ENCODE assay signal across 17 mouse cellular contexts in genomic region chr6:101293036-101293572, GRCm38 (mm10).
DNase-seq lines count a peak whose midpoint lies in the region; ATAC-seq and TF ChIP-seq lines count a peak whose summit lies in the region.
"Had no signal": no experiment of that assay in that cellular context is flagged by ENCODE, and none has a peak within 500 bp of the region (broad histone marks: within the 10 kb centered on the region; RNA-seq: fewer than 3 reads in every experiment).

No protein-coding gene starts in this region.

- TF ChIP-seq CTCF in liver, postnatal 0 days (IDR thresholded peaks at IDR 0.05; ENCODE audit: low read depth) = no peak

- WGBS in liver, embryonic 11.5 days = 68% methylated on average over 12 of the region's 12 CpGs
- 78% methylated on average over 12 of the region's 12 CpGs for WGBS in liver, postnatal 0 days (ENCODE audit: insufficient replicate concordance)
- WGBS in intestine, embryonic 15.5 days = 40% methylated on average over 12 of the region's 12 CpGs
- 47% methylated on average over 12 of the region's 12 CpGs for WGBS in stomach, embryonic 15.5 days

- ATAC-seq in liver, embryonic 11.5 days (replicated peaks; ENCODE audit: low FRiP score) = 0 out of 2 replicates have a peak, but pooled peaks have one; percentile 23
- ATAC-seq in liver, postnatal 0 days = no peak
- ATAC-seq in intestine, embryonic 15.5 days = peak; percentile 88
- peak; percentile 55; the same call in 1 of the 2 replicates for ATAC-seq in stomach, embryonic 15.5 days (ENCODE audit: insufficient read depth, low FRiP score, low read depth)
- no peak; the same call in 1 of the 2 replicates for ATAC-seq in megakaryocyte progenitor cell, adult 5-6 weeks (replicated peaks; ENCODE audit: poor library complexity)
- ATAC-seq: forebrain, embryonic 13.5 days; midbrain, embryonic 15.5 days had no signal

- no peaks in the 10 kb centered on the region for H3K9me3 ChIP-seq in liver, embryonic 11.5 days (ENCODE audit: control insufficient read depth, low read length)
- no peaks in the 10 kb centered on the region for H3K9me3 ChIP-seq in liver, postnatal 0 days (ENCODE audit: low read length)
- no peaks in the 10 kb centered on the region for H3K9me3 ChIP-seq in intestine, embryonic 15.5 days
- H3K9me3 ChIP-seq in stomach, embryonic 15.5 days = no peaks in the 10 kb centered on the region
- H3K9me3 ChIP-seq: forebrain, embryonic 13.5 days; hindbrain, embryonic 15.5 days; midbrain, embryonic 15.5 days had no signal

- no peak overlapping the region for H3K4me2 ChIP-seq in liver, embryonic 11.5 days
- no peak overlapping the region for H3K4me2 ChIP-seq in liver, postnatal 0 days (ENCODE audit: low read depth, low read length)
- no peak overlapping the region for H3K4me2 ChIP-seq in intestine, embryonic 15.5 days (replicated peaks)
- H3K4me2 ChIP-seq in stomach, embryonic 15.5 days = no peak overlapping the region
- H3K4me2 ChIP-seq: forebrain, embryonic 13.5 days; hindbrain, embryonic 15.5 days; midbrain, embryonic 15.5 days had no signal

- no peaks in the 10 kb centered on the region for H3K36me3 ChIP-seq in liver, embryonic 11.5 days (ENCODE audit: control insufficient read depth, insufficient read depth, low read length)
- no peaks in the 10 kb centered on the region for H3K36me3 ChIP-seq in liver, postnatal 0 days (replicated peaks; ENCODE audit: insufficient read depth, low read length)
- no peaks in the 10 kb centered on the region for H3K36me3 ChIP-seq in intestine, embryonic 15.5 days
- no peaks in the 10 kb centered on the region for H3K36me3 ChIP-seq in stomach, embryonic 15.5 days
- H3K36me3 ChIP-seq: hindbrain, embryonic 15.5 days; midbrain, embryonic 15.5 days had no signal

- H3K27me3 ChIP-seq in liver, embryonic 11.5 days (replicated peaks; ENCODE audit: control insufficient read depth, insufficient read depth, low read length) = no peaks in the 10 kb centered on the region
- no peaks in the 10 kb centered on the region for H3K27me3 ChIP-seq in liver, postnatal 0 days (ENCODE audit: insufficient read depth, low read length)
- no peaks in the 10 kb centered on the region for H3K27me3 ChIP-seq in intestine, embryonic 15.5 days (replicated peaks)
- H3K27me3 ChIP-seq in stomach, embryonic 15.5 days (replicated peaks) = no peaks in the 10 kb centered on the region
- H3K27me3 ChIP-seq: hindbrain, embryonic 15.5 days; midbrain, embryonic 15.5 days had no signal

- no peak overlapping the region for H3K27ac ChIP-seq in liver, embryonic 11.5 days (ENCODE audit: low read depth, low read length)
- no peak overlapping the region for H3K27ac ChIP-seq in liver, postnatal 0 days (ENCODE audit: low read depth)
- H3K27ac ChIP-seq in intestine, embryonic 15.5 days = no peak overlapping the region
- H3K27ac ChIP-seq in stomach, embryonic 15.5 days = peak overlapping the region; percentile 68; the same call in 1 of the 2 replicates
- H3K27ac ChIP-seq: forebrain, embryonic 13.5 days; hindbrain, embryonic 15.5 days; midbrain, embryonic 15.5 days had no signal

- H3K4me3 ChIP-seq in liver, embryonic 11.5 days (ENCODE audit: low read depth, low read length) = no peak overlapping the region
- no peak overlapping the region for H3K4me3 ChIP-seq in liver, postnatal 0 days (ENCODE audit: low read depth, low read length)
- no peak overlapping the region for H3K4me3 ChIP-seq in intestine, embryonic 15.5 days (replicated peaks)
- no peak overlapping the region for H3K4me3 ChIP-seq in stomach, embryonic 15.5 days (replicated peaks)
- H3K4me3 ChIP-seq: forebrain, embryonic 13.5 days; hindbrain, embryonic 15.5 days; midbrain, embryonic 15.5 days had no signal

- no peak for DNase-seq in liver, embryonic 11.5 days (ENCODE audit: low spot score)
- DNase-seq in liver, postnatal 0 days = no peak
- DNase-seq in embryo, embryonic 11.5 days (ENCODE audit: low read depth, low spot score) = peak; percentile 35
- DNase-seq in left cerebral cortex, adult 18-20 months (ENCODE audit: low spot score in 2 of 2) = no peak
- DNase-seq in cerebellum, postnatal 25 days = no peak
- DNase-seq: adrenal gland, postnatal 14 days; cerebellum, adult 8-10 months; layer of hippocampus, adult 9-11 months; lung, adult 2 months; spleen, adult 18-20 months; thymus, postnatal 25 days had no signal

- no peak overlapping the region for H3K9ac ChIP-seq in liver, embryonic 11.5 days (ENCODE audit: low read depth, low read length)
- H3K9ac ChIP-seq in liver, postnatal 0 days (replicated peaks) = no peak overlapping the region
- H3K9ac ChIP-seq in intestine, embryonic 15.5 days = no peak overlapping the region
- no peak overlapping the region for H3K9ac ChIP-seq in stomach, embryonic 15.5 days
- H3K9ac ChIP-seq: forebrain, embryonic 13.5 days; hindbrain, embryonic 15.5 days; midbrain, embryonic 15.5 days had no signal

- TF ChIP-seq EP300 in liver, postnatal 0 days (IDR thresholded peaks at IDR 0.05; ENCODE audit: low read depth) = no peak

- H3K4me1 ChIP-seq in liver, embryonic 11.5 days (replicated peaks; ENCODE audit: control insufficient read depth, insufficient read depth, low read length) = no peaks in the 10 kb centered on the region
- H3K4me1 ChIP-seq in liver, postnatal 0 days (ENCODE audit: insufficient read depth) = no peaks in the 10 kb centered on the region
- peaks cover 15% of the 10 kb centered on the region for H3K4me1 ChIP-seq in intestine, embryonic 15.5 days (replicated peaks)
- peaks cover 9% of the 10 kb centered on the region for H3K4me1 ChIP-seq in stomach, embryonic 15.5 days
- H3K4me1 ChIP-seq: hindbrain, embryonic 15.5 days; midbrain, embryonic 15.5 days had no signal

Comparison
In these comparisons a context has a peak if more than half of its experiments do, and no peak if none do; other contexts are left out.
1. ATAC-seq: peak in liver, embryonic 11.5 days (single experiment), intestine, embryonic 15.5 days (single experiment) and stomach, embryonic 15.5 days (single experiment); none in liver, postnatal 0 days (single experiment) and megakaryocyte progenitor cell, adult 5-6 weeks (single experiment).